Mouse (Mus musculus): ENCODE measurements around the gene Pop7. TPM values are rescaled to one million over a fixed set of nuclear protein-coding genes. Genes with fewer than 3 reads are reported as not detected.

Pop7 gene
- polyA plus RNA-seq, 1 experiment: 63.3 TPM

GRCm38 (mm10) chr5:137485071-137485850, 17.1 kb downstream of the Pop7 start:
- TF ChIP-seq GATA1 (IDR thresholded peaks at IDR 0.05; ENCODE audit: low read length): no peak

DNA sequence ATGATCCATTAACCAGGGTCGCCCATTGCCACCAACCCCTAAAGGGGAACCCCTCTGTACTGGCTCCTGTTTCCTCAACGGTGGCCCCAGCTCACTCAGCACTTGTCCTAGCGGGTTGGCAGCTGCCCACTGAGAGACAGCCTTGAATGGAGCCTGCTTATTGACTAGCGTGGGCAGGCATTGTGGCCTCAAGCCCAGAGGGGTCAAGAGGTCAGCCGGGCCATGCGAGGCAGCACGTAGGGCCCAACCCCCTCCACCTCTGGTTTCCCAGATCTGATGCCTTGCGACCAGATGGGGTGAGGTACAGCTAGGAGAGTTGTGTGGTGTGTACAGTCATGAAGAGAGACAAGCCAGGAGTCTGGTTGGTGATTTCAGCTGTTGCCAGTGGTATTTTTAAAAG, 20.4 kb downstream of the Pop7 start:
- no peak for TF ChIP-seq GATA1 (IDR thresholded peaks at IDR 0.05; ENCODE audit: low read length)

- TF ChIP-seq GATA1 (IDR thresholded peaks at IDR 0.05; ENCODE audit: low read length): no peak
Measured at GRCm38 (mm10) chr5:137481138-137481537, 21.2 kb downstream of the Pop7 start.

- TF ChIP-seq GATA1 (IDR thresholded peaks at IDR 0.05; ENCODE audit: low read length): no peak
Measured at GRCm38 (mm10) chr5:137476964-137477363, 25.4 kb downstream of the Pop7 start, which contains the start of gene Zan. TSS of gene Zan (minus strand) at chr5:137477064.

GRCm38 (mm10) chr5:137474351-137474750, 28.0 kb downstream of the Pop7 start:
- no peak for TF ChIP-seq GATA1 (IDR thresholded peaks at IDR 0.05; ENCODE audit: low read length)

DNA sequence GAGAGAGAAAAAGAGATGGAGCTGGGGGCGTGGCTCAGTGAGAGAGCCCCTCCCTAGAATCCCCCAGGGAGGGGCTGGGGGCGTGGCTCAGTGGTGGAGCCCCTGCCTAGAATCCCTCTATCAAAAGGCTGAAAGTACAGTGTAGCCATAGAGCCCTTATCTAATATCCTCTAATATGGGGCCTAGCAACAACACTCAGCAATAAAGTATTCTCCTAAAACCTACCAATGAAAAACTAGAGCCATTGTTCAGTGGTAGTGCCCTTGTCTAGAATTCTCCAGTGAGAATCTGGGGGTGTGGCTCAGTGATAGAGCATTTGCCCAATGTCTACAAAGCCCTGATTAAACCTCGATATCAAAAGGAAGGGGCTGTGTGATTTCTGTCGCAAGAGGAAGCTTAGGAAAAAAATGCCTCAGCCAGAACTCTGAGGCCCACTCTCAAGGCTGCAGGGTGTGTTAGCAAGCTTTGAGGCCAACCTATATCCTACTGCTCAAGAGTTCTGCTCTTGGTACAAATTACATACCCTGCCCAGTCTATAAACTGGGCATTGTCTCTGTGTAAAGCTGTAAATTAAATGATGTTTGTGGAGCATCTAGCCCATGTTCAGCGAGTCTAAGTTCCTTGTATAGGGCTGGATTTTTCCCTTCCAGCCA, 29.9 kb downstream of the Pop7 start:
- no peak for TF ChIP-seq GATA1 (IDR thresholded peaks at IDR 0.05; ENCODE audit: low read length)

- no peak for TF ChIP-seq GATA1 (IDR thresholded peaks at IDR 0.05; ENCODE audit: low read length)
Measured at GRCm38 (mm10) chr5:137466946-137467345, 35.4 kb downstream of the Pop7 start.

GRCm38 (mm10) chr5:137465049-137465448, 37.3 kb downstream of the Pop7 start:
- no peak for TF ChIP-seq GATA1 (IDR thresholded peaks at IDR 0.05; ENCODE audit: low read length)

- TF ChIP-seq GATA1 (IDR thresholded peaks at IDR 0.05; ENCODE audit: low read length): no peak
Measured at GRCm38 (mm10) chr5:137455866-137456591, 46.3 kb downstream of the Pop7 start.

- no peak for TF ChIP-seq GATA1 (IDR thresholded peaks at IDR 0.05; ENCODE audit: low read length)
Measured at GRCm38 (mm10) chr5:137455206-137455605, 47.1 kb downstream of the Pop7 start.

Other genes with a start within 250 kb of the Pop7 start
- 18.7 and 23.1 TPM in 2 replicates for gene Ache, start 215.0 kb downstream of the Pop7 start, polyA plus RNA-seq (2012)
- gene Ufsp1, start 207.9 kb downstream of the Pop7 start, polyA plus RNA-seq (2012): 23.1 and 24.9 TPM in 2 replicates
- gene Srrt, start 194.8 kb downstream of the Pop7 start, polyA plus RNA-seq (2012): 407 and 412 TPM in 2 replicates
- gene Trip6, start 188.1 kb downstream of the Pop7 start, polyA plus RNA-seq (2012): 44.6 and 59.3 TPM in 2 replicates
- 0.44 and 0.82 TPM in 2 replicates for gene Slc12a9, start 168.9 kb downstream of the Pop7 start, polyA plus RNA-seq (2012)
- not detected in 2 replicates for gene Ephb4, start 152.4 kb downstream of the Pop7 start, polyA plus RNA-seq (2012)
- gene Zan, start 25.5 kb downstream of the Pop7 start, polyA plus RNA-seq (2012): not detected in 2 replicates
- gene Gigyf1, start 16.0 kb upstream of the Pop7 start, polyA plus RNA-seq (2012): 40.9 and 54.1 TPM in 2 replicates
- gene Epo, start 30.7 kb upstream of the Pop7 start, polyA plus RNA-seq (2012): not detected in 2 replicates
- 425 and 439 TPM in 2 replicates for gene Gnb2, start 31.0 kb upstream of the Pop7 start, polyA plus RNA-seq (2012)
- gene Actl6b, start 51.0 kb upstream of the Pop7 start, polyA plus RNA-seq (2012): not detected in 2 replicates
- 80.4 and 98.8 TPM in 2 replicates for gene Tfr2, start 67.3 kb upstream of the Pop7 start, polyA plus RNA-seq (2012)
- 308 and 395 TPM in 2 replicates for gene Mospd3, start 98.5 kb upstream of the Pop7 start, polyA plus RNA-seq (2012)
- gene Pcolce, start 111.3 kb upstream of the Pop7 start, polyA plus RNA-seq (2012): 0.11 and 0.23 TPM in 2 replicates
- 0.05 TPM in 1 of 2 replicates, not detected in the other for gene Fbxo24, start 126.5 kb upstream of the Pop7 start, polyA plus RNA-seq (2012)
- 176 and 198 TPM in 2 replicates for gene Lrch4, start 126.6 kb upstream of the Pop7 start, polyA plus RNA-seq (2012)
- gene Gm20605, start 126.7 kb upstream of the Pop7 start, polyA plus RNA-seq (2012): 8.9 and 10.7 TPM in 2 replicates
- 28.9 and 39.0 TPM in 2 replicates for gene Sap25, start 138.8 kb upstream of the Pop7 start, polyA plus RNA-seq (2012)
- gene Irs3, start 143.2 kb upstream of the Pop7 start, polyA plus RNA-seq (2012): 0.04 TPM in 2 replicates
- 108 and 112 TPM in 2 replicates for gene Agfg2, start 182.2 kb upstream of the Pop7 start, polyA plus RNA-seq (2012)
- gene Nyap1, start 239.1 kb upstream of the Pop7 start, polyA plus RNA-seq (2012): 0.76 and 1.4 TPM in 2 replicates
- 440 and 451 TPM in 2 replicates for gene Tsc22d4, start 243.2 kb upstream of the Pop7 start, polyA plus RNA-seq (2012)

Data from G1E-ER4 (cell line).